Mouse (Mus musculus) megakaryocyte, embryonic 14.5 days (primary cell): ENCODE results near the gene Eef2k.

ENCODE experiments used
- FLI1 ChIP-seq: IDR thresholded peaks from 2 replicates; pipeline ENCODE4 v1.6.1; 2012; ENCODE audit warnings: low read length, inconsistent platforms, mixed read lengths
- GATA1 ChIP-seq: IDR thresholded peaks from 3 replicates; pipeline ENCODE4 v1.6.1; 2012; ENCODE audit warnings: mixed read lengths, low read length, inconsistent platforms, borderline replicate concordance

DNA sequence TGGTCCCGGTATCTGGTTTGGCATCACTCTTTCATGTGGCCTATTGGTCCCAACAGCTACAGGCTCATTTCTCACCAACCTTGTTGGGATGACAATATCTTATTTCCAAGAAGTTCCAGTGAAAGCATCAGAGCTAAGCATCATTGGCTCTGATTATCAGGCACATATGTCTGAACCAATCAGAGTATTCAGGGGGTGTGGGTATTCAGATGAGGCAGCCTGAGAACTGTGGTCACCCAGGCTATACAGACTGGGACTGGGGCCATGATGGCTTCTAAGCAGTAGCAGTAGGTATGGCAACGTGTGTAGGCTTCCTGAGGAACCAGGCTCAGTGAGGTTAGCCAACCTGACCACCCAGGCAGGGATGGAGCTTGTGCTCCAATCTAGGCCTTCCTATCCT is 38.8 kb downstream of the Eef2k start:
- TF ChIP-seq GATA1 (no peak), FLI1 (no peak)
